Mouse (Mus musculus) liver, embryonic 16.5 days (tissue): ENCODE measurements around the gene Dbi. TPM values are rescaled to one million over a fixed set of nuclear protein-coding genes. Genes with fewer than 3 reads are reported as not detected.

Experiments
- ATAC-seq: fragments of 200-750 bp; cut with Nextera tagmentation; 2 replicates; pipeline ENCODE4 v1.8.0; 2017; ENCODE audit warnings: low read depth, mild to moderate bottlenecking, moderate number of reproducible peaks, moderate library complexity
- H3K27ac ChIP-seq: fragments of 300-500 bp; sonication (generic); 2 replicates; pipeline ENCODE4 v1.5.1; 2014; ENCODE audit warnings: mild to moderate bottlenecking, low read length
- H3K27me3 ChIP-seq: fragments of 300-500 bp; sonication (generic); 2 replicates; pipeline ENCODE4 v1.6.1; 2014; ENCODE audit warnings: low read depth, low read length, mixed read lengths; ENCODE audit not compliant: control insufficient read depth, insufficient read depth
- H3K36me3 ChIP-seq: fragments of 300-500 bp; sonication (generic); 2 replicates; pipeline ENCODE4 v1.6.1; 2014; ENCODE audit warnings: mild to moderate bottlenecking; ENCODE audit not compliant: control insufficient read depth, insufficient read depth
- H3K4me1 ChIP-seq: fragments of 300-500 bp; sonication (generic); 2 replicates; pipeline ENCODE4 v1.6.1; 2014; ENCODE audit warnings: low read depth, low read length, mixed read lengths; ENCODE audit not compliant: control insufficient read depth
- H3K4me2 ChIP-seq: fragments of 300-500 bp; sonication (generic); 2 replicates; pipeline ENCODE4 v1.6.1; 2014; ENCODE audit warnings: low read depth, low read length, mixed read lengths
- H3K4me3 ChIP-seq: fragments of 300-500 bp; sonication (generic); 2 replicates; pipeline ENCODE4 v1.5.1; 2014; ENCODE audit warnings: low read depth, mild to moderate bottlenecking, low read length
- H3K9ac ChIP-seq: fragments of 300-500 bp; sonication (generic); 2 replicates; pipeline ENCODE4 v1.6.1; 2014; ENCODE audit warnings: low read depth, low read length
- H3K9me3 ChIP-seq: fragments of 300-500 bp; sonication (generic); replicated peaks from 2 replicates; pipeline ENCODE4 v1.6.1; 2016; ENCODE audit warnings: low read length; ENCODE audit not compliant: control insufficient read depth
- WGBS: fragments of 180-500 bp; shearing (Covaris S2); extraction: QIAGEN DNeasy Blood & Tissue Kit; methylation state at CpG from one replicate; pipeline ENCODE4 v1.1.7; 2014; ENCODE audit not compliant: insufficient replicate concordance; 5-methylcytosine and 5-hydroxymethylcytosine counted together
- polyA plus RNA-seq: library from polyadenylated mRNA; unstranded; fragments of >200 nt; fragmentation: Nextera tagmentation; extraction: Ambion mirVana; gene quantifications from 2 replicates; pipeline ENCODE4 v1.2.1, GENCODE M21; 2015

The Dbi gene
- polyA plus RNA-seq, 1 experiment from 2014 or later, result 1,140 TPM

DNA sequence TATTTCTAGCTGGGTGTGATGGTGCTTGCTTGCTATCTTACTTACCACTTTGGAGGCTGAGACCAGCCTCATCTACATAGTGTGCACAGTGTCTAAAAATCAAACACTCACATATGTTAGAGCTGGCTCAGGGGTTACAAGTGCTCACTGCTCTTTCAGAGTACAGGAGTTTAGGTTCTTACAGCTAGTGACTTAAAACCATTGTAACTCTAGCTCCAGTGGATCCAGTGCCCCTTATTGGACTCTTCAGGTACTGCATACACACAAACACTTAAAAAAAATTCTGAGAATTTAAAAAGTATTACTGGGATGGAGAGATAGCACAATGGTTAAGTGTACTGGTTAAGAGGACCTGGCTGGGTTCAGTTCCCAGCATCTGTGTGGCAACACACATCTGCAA is 26.1 kb upstream of the Dbi start:
- no peaks in the 10 kb centered on the region for H3K27me3 ChIP-seq
- H3K9me3 ChIP-seq, result no peaks in the 10 kb centered on the region
- H3K27ac ChIP-seq, result no peak overlapping the region
- H3K4me1 ChIP-seq, result no peaks in the 10 kb centered on the region
- no peak for ATAC-seq
- no peak overlapping the region for H3K4me3 ChIP-seq
- H3K9ac ChIP-seq, result no peak overlapping the region
- H3K4me2 ChIP-seq, result no peak overlapping the region
- no peaks in the 10 kb centered on the region for H3K36me3 ChIP-seq

DNA sequence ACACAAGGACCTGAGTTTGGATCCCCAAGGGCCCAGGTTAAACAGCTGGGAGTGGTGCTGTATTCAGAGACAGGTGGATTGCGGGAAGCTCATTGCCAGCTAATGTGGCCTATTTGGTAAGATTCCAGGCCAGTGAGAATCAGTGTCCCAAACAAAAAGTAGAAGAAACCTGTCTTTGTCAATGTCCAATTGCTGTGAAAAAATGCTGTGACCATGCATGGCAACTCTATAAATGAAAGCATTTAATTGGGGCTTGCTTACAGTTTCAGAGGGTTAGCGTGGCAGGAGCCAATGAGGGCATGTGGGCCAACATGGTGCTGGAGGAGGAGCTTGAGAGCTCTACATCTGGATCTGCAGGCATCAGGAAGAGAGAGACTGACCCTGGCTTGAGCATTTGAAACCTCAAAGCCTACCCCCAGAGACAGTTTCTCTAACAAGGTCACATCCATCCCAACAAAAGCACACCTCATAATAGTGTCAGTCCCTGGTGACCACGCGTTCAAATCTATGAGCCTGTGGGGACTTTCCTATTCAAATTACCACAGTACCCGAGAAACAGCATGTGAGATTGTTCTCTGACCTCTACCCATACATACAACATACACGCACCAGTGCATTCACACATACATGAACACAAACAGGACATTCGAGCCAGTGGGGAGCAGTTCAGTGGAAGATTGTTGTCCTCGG is 24.8 kb upstream of the Dbi start:
- H3K4me2 ChIP-seq, result no peak overlapping the region
- no peak overlapping the region for H3K9ac ChIP-seq
- H3K4me3 ChIP-seq, result no peak overlapping the region
- no peak for ATAC-seq
- no peaks in the 10 kb centered on the region for H3K27me3 ChIP-seq
- 73% methylated on average over 8 of the region's 8 CpGs for WGBS
- no peak overlapping the region for H3K27ac ChIP-seq
- H3K4me1 ChIP-seq, result no peaks in the 10 kb centered on the region
- H3K9me3 ChIP-seq, result no peaks in the 10 kb centered on the region
- no peaks in the 10 kb centered on the region for H3K36me3 ChIP-seq

DNA sequence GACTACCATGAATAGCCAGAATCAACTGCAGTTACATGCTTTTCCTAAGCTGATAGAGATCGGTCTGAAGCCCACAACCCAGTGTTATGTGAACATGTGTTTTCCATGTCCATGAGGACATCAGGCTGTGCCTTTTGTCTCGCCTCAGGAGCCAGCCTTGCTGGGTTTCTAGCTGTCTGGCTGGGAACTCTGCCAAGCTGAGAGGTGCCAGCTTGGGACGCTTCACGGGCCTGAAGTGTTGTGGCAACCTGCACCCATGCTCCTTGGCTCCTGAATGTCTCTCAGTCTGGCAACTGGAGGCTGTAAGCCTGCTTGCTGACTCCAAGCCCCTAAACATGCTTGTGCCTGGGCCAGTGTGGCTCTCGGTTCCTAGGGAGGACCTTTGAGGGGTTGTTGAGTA is 21.7 kb upstream of the Dbi start:
- no peaks in the 10 kb centered on the region for H3K36me3 ChIP-seq
- H3K9ac ChIP-seq, result no peak overlapping the region
- ATAC-seq, result no peak
- H3K9me3 ChIP-seq, result no peaks in the 10 kb centered on the region
- no peak overlapping the region for H3K27ac ChIP-seq
- no peak overlapping the region for H3K4me3 ChIP-seq
- no peaks in the 10 kb centered on the region for H3K4me1 ChIP-seq
- no peak overlapping the region for H3K4me2 ChIP-seq
- 69% methylated on average over 5 of the region's 5 CpGs for WGBS
- H3K27me3 ChIP-seq, result no peaks in the 10 kb centered on the region

DNA sequence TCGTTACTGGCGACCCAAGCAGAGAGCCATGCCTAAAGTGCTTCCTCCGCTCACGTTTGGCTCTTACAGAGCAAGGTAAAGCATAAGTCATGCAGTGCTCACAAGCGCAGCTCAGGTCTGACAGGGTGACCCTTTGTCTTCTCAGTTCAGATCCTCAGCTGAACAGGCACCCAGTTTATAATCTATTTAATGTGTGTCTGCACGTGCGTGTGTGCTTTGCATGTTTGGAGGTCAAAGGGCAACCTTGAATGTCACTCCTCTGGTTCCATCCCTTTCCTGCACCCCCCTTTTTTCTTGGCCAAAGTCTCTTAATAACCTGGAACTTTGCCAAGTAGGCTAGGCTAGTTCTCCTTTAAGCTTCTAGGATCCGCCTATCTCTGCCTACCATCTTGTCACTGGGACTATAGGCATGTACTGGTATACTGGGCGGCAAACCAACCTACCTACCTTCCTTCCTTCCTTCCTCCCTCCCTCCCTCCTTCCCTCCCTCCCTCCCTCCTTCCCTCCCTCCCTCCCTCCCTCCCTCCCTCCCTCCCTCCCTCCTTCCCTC is 19.3 kb upstream of the Dbi start:
- Histone ChIP-seq H3K4me1 (no peaks in the 10 kb centered on the region), H3K27me3 (no peaks in the 10 kb centered on the region), H3K4me2 (no peak overlapping the region), H3K36me3 (no peaks in the 10 kb centered on the region), H3K9me3 (no peaks in the 10 kb centered on the region), H3K4me3 (no peak overlapping the region), H3K9ac (no peak overlapping the region), H3K27ac (no peak overlapping the region)
- whole genome bisulfite sequencing, result 58% methylated on average over 9 of the region's 9 CpGs
- no peak for ATAC-seq

DNA sequence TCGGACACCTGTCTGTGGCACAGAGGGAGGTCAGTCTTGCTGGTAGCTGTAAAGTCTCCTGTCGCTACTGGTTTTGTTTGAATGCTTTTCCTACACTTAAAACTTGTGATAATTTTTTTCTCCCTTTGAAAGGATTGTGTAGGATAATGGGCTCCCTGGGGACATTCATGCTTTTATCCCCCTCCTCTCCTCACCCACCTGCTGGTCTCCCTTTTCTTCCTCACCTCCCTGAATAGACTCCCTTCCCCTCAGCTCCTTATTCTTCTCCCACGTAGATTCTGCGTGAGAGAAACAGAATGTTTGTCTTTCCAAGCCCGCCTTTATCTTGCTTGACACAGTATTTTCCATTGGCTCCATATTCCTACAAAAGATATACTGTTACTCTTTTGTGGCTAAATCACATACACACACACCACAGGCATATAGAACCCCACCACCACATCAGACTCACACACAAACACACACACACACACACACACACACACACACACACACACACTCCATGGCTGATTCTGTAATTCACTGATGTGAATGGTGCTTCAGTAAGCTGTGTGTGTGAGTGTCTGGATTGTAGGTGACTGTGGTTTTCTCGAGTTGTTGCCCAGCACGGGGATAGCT is 18.2 kb upstream of the Dbi start:
- no peak overlapping the region for H3K4me3 ChIP-seq
- WGBS, result 47% methylated on average over 7 of the region's 7 CpGs
- no peak overlapping the region for H3K9ac ChIP-seq
- H3K27ac ChIP-seq, result no peak overlapping the region
- no peaks in the 10 kb centered on the region for H3K36me3 ChIP-seq
- ATAC-seq, result no peak
- H3K27me3 ChIP-seq, result no peaks in the 10 kb centered on the region
- no peak overlapping the region for H3K4me2 ChIP-seq
- H3K9me3 ChIP-seq, result no peaks in the 10 kb centered on the region
- no peaks in the 10 kb centered on the region for H3K4me1 ChIP-seq

DNA sequence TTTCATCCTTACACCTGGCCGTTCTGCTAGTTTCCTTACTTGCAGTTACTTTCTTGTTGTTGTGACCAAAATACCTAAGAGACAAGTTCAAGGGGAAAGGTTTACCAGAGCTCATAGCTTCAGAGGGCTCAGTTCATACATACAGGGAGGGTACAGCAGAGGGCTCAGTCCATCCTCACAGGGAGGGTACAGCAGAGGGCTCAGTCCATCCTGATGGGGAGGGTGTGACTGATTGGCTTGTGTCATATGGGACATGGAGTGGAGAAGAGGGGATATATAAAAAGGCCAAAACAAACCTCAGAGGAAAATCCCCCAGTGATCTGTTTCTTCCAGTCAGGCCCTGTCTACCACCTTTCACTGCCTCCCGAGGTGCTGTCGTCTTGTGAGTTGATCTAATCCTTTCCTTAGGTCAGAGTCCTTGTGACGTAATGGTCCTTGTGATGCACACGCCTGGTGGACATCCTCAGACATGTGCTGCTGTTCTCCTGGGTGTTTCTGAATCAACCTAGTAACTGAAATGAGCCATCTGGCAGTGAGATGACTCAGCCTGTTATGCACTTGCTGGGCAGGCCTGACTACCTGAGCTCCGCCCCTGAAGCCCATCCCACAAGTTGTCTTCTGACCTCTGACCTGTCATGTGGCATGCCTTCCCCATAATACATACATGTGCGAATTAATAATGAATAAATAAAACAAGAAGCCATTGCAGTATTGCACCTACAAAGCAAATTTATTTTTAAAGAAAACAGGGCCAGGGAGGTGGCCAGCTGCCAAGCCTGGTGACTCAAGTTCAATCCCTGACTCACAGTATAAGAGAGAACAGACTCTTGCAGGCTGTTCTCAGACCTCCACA is 15.3 kb upstream of the Dbi start:
- Histone ChIP-seq H3K9ac (no peak overlapping the region), H3K27me3 (no peaks in the 10 kb centered on the region), H3K4me3 (no peak overlapping the region), H3K4me2 (no peak overlapping the region), H3K4me1 (no peaks in the 10 kb centered on the region), H3K36me3 (no peaks in the 10 kb centered on the region), H3K27ac (no peak overlapping the region), H3K9me3 (no peaks in the 10 kb centered on the region)
- WGBS, result 57% methylated on average over 7 of the region's 7 CpGs
- ATAC-seq, result no peak

DNA sequence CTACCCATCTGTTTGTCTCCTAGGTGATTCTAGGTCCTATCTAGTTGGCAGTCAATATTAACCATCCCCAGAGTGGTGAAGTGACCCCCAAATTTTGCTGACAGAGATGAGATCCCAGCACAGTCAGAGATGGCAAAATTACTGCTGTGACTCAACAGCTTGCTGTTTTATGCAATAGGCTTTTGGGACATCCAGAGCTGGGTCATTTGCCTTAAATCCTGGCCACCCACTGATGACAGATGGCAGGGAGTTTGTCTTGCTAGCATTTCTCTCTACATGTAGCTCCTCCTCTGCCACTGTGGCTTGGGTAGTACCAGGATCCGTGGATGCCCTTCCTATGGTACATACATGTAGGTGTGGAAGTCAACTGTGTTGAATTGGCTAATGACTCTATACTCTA is 11.5 kb upstream of the Dbi start:
- Histone ChIP-seq H3K36me3 (no peaks in the 10 kb centered on the region), H3K27me3 (no peaks in the 10 kb centered on the region), H3K4me3 (no peak overlapping the region), H3K27ac (no peak overlapping the region), H3K4me2 (no peak overlapping the region), H3K4me1 (no peaks in the 10 kb centered on the region), H3K9me3 (no peaks in the 10 kb centered on the region), H3K9ac (no peak overlapping the region)
- no peak for ATAC-seq
- WGBS, result 54% methylated on average over 1 of the region's 1 CpGs

DNA sequence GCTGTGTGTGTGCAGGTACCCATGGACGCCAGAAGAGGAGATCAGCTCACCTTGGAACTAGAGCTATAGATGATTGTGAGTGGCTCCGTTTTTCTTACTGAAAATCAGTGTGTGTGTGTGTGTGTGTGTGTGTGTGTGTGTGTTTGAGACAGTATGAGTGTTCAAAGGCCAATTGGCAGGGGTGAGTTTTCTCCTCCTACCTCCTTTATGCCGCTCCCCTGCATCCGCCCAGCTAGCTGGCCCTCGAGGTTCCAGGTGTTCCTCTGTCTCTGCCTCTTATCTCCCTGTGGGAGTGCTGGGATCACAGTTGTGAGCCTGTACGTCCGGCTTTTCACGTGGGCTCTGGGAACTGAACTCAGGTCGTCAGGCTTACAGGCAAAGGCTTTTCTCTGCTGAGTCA is 5.4 kb upstream of the Dbi start:
- Histone ChIP-seq H3K36me3 (no peaks in the 10 kb centered on the region), H3K9ac (no peak overlapping the region), H3K27ac (no peak overlapping the region), H3K27me3 (no peaks in the 10 kb centered on the region), H3K4me2 (no peak overlapping the region), H3K9me3 (no peaks in the 10 kb centered on the region), H3K4me3 (no peak overlapping the region), H3K4me1 (peaks cover 12% of the 10 kb centered on the region)
- 54% methylated on average over 9 of the region's 9 CpGs for WGBS
- ATAC-seq, result no peak

DNA sequence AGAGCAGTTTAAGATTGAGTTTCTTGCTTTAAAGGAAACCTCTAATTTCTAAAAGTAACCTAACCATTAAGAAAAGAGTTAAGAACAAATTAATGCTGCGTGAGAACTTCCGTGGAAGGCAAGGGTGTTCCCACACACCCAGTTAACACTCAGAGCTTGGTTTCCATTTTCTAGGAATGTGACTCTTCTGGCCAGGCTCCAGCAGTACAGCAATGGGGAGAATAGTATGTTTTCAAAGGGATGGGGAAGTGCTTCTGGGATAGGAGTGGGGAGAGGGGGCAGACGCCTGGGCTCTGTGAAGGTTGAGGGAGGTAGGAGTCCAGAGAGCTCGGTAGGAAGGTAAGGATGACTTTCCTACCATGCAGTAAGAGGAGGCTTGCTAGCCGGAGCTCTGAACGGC is 4.6 kb upstream of the Dbi start:
- Histone ChIP-seq H3K27ac (no peak overlapping the region), H3K36me3 (no peaks in the 10 kb centered on the region), H3K4me2 (no peak overlapping the region), H3K9me3 (no peaks in the 10 kb centered on the region), H3K4me3 (no peak overlapping the region), H3K27me3 (no peaks in the 10 kb centered on the region), H3K4me1 (peaks cover 13% of the 10 kb centered on the region), H3K9ac (no peak overlapping the region)
- WGBS, result 67% methylated on average over 6 of the region's 6 CpGs
- no peak for ATAC-seq
